Mouse (Mus musculus): ENCODE measurements around the gene Tbccd1.
"Not testable (repeated sequence)": the region's sequence is repeated elsewhere in the genome, so short reads cannot be mapped to it uniquely, and the experiment has no call there.

Gene Tbccd1

GRCm38 (mm10) chr16:22779228-22779835 is 78.1 kb downstream of the Tbccd1 start:
- DNase-seq (ENCODE audit: low read depth) = no peak

DNA sequence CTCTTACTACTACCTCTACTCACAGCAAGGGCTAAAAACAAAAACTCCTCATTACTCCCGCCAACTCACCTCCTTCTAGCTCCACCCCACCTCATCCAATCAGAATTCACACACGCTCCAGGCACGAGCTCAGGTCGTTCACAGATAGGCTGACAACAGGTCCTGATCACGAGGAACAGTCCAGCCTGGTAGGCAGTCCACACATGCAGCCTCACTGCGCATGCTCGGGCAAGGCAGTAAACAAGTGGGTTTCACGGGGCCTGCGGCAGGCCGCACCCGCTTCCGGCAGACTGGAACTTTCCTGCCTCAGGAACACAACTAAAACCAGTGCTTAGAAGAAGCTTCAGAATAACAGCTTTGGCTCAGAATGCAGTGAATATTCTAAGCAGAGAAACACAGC is 79.2 kb downstream of the Tbccd1 start:
- not testable (repeated sequence) for DNase-seq (ENCODE audit: low read depth)

DNA sequence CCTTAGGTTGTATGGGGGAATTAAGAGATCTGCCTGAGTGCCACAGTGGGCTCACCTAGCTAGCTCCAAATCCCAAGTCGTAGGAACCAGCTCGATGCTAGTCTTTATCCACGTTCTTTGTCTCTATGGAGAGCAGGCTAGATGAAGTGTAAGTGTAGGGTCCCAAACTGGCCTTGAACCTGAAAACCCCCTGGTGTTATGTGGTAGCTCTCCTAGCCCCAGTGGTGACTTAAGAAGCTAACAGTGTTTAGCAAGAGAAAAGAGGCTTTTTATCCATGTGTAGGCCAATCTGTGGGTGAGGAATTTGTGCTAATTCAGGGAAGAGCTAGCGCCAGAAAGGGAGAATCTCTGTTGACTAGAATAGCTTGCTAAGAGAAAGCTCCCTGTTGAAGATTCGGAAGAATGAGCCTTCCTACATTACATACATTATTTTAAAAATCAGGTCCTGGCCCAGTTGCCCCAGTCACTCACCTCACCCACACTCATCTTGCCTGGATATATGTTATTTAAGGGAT is 81.9 kb downstream of the Tbccd1 start:
- no peak for DNase-seq (ENCODE audit: low read depth)

- DNase-seq (ENCODE audit: low read depth) = no peak
These were observed 88.8 kb downstream of the Tbccd1 start for GRCm38 (mm10) chr16:22768661-22769060.

- no peak for DNase-seq (ENCODE audit: low read depth)
These were observed 90.1 kb downstream of the Tbccd1 start for GRCm38 (mm10) chr16:22767405-22767804.

DNA sequence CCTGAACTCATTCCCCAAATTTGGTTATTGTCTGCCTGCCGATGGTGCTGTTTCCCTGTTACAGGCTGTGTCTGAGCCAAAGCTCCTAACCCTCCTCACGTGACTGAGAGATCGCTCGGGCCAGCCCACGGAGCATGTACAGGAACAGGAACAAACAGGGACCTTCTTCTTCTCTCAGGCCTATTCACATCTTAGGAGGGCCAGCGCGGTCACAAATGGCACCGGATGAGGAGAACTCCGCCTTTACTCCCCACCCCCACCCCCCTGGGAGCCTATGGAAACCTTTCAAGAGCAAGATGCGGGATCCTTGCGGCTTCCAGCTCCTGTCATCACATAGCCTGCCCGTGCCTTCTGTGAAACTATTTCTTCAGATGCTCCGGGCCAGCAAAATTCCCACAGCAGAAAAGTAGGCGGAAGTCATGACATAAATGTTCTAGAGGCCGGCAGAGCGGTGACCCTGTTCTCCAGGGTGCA is 90.7 kb downstream of the Tbccd1 start:
- no peak for DNase-seq (ENCODE audit: low read depth)

DNA sequence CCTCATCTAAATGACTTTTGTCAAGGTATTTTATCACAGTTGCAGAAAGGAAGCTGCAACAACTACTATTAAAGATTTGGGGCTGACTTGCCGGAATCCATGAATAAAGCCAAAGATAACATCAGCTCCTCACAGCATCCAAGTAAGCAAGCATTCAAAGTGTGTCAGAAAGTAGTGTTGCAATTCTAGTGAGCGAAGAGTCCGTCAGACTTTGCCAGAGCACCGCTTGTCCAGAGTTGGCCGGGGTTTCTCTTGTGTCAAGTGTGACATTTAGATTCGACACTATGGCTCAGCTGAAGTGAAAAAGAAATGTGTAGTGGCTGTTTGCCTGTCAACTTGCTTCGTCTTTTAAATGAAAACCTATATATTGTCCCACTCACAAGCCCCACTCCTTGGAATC is 91.9 kb downstream of the Tbccd1 start:
- DNase-seq (ENCODE audit: low read depth) = no peak

Data from naive thymus-derived CD4-positive, alpha-beta T cell, adult 2 months (primary cell).